Mouse (Mus musculus) intestine, embryonic 14.5 days (tissue): ENCODE data around the gene Tubb3. TPM values are rescaled to one million over a fixed set of nuclear protein-coding genes. Genes with fewer than 3 reads are reported as not detected.
"Not testable (repeated sequence)": the region's sequence is repeated elsewhere in the genome, so short reads cannot be mapped to it uniquely, and the experiment has no call there.

ENCODE experiments used
- ATAC-seq: fragments of 200-750 bp; cut with Nextera tagmentation; replicated peaks from 2 replicates; pipeline ENCODE4 v1.8.0; 2017; ENCODE audit warnings: low read depth, moderate number of reproducible peaks, moderate TSS enrichment, moderate library complexity; ENCODE audit not compliant: low FRiP score, low TSS enrichment
- DNase-seq: peaks from one replicate; pipeline ENCODE4 v3.0.0-alpha.2; 2018; ENCODE audit warnings: low spot score
- H3K27ac ChIP-seq: fragments of 300-500 bp; sonication (generic); 2 replicates; pipeline ENCODE4 v1.5.1; 2014; ENCODE audit warnings: low read depth, mild to moderate bottlenecking, control low read depth
- H3K27me3 ChIP-seq: fragments of 300-500 bp; sonication (generic); replicated peaks from 2 replicates; pipeline ENCODE4 v1.6.1; 2014; ENCODE audit warnings: low read length, control low read depth; ENCODE audit not compliant: control insufficient read depth, insufficient read depth
- H3K36me3 ChIP-seq: fragments of 300-500 bp; sonication (generic); 2 replicates; pipeline ENCODE4 v1.6.1; 2014; ENCODE audit warnings: low read length, control low read depth; ENCODE audit not compliant: control insufficient read depth, insufficient read depth
- H3K4me1 ChIP-seq: fragments of 300-500 bp; sonication (generic); replicated peaks from 2 replicates; pipeline ENCODE4 v1.6.1; 2014; ENCODE audit warnings: low read length, control low read depth, mixed read lengths; ENCODE audit not compliant: control insufficient read depth, insufficient read depth
- H3K4me2 ChIP-seq: fragments of 300-500 bp; sonication (generic); 2 replicates; pipeline ENCODE4 v1.6.1; 2014; ENCODE audit warnings: low read length
- H3K4me3 ChIP-seq: fragments of 300-500 bp; sonication (generic); 2 replicates; pipeline ENCODE4 v1.5.1; 2014; ENCODE audit warnings: low read depth, low read length, control low read depth, mixed read lengths
- H3K9ac ChIP-seq: fragments of 300-500 bp; sonication (generic); 2 replicates; pipeline ENCODE4 v1.6.1; 2014; ENCODE audit warnings: mild to moderate bottlenecking, low read length
- H3K9me3 ChIP-seq: fragments of 300-500 bp; sonication (generic); 2 replicates; pipeline ENCODE4 v1.6.1; 2016; ENCODE audit warnings: low read length, control low read depth; ENCODE audit not compliant: control insufficient read depth
- WGBS: fragments of 180-500 bp; shearing (Covaris S2); extraction: QIAGEN DNeasy Blood & Tissue Kit; methylation state at CpG from one replicate; pipeline ENCODE4 v1.1.7; 2014; 5-methylcytosine and 5-hydroxymethylcytosine counted together
- polyA plus RNA-seq: library from polyadenylated mRNA; unstranded; fragments of >200 nt; fragmentation: Nextera tagmentation; extraction: Ambion mirVana; gene quantifications from 2 replicates; pipeline ENCODE4 v1.2.1, GENCODE M21; 2014

Tubb3 gene
- polyA plus RNA-seq, 1 experiment from 2014 or later = 98.5 TPM

DNA sequence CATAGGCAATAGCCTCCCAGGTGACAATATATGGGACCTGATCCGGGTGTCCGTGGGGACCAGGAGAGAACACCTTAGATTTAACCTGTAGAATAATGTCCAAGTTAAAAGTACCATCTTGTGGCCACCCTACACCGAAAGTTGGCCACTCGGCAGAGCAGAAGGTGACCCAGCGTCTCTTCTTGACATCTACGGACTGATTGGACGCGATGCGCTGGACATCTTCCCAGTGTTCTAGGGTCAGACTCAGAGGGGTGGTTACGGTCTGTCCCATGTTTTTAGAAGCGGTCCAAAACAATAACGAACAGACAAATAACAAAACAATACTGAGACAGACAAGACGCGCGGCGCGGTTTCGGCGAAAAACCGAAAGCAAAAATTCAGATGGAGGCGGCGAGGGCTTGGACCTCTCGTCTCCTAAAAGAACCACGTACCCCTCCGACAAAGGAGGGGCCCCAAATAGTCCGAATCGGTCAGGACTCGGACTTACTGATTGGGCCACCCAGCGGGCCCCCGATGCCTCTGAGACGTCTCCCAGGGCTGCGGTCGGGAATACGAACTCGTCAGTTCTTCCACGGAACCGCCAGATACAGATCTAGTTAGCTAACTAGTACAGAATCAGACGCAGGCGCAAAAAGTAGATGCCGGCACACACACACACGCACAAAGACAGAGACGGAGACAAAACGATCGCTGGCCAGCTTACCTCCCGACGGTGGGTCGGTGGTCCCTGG lies 22.2 kb downstream of the Tubb3 start:
- DNase-seq, H3K4me2 ChIP-seq, H3K4me3 ChIP-seq, H3K36me3 ChIP-seq, H3K27ac ChIP-seq, H3K4me1 ChIP-seq, H3K9ac ChIP-seq, ATAC-seq, H3K27me3 ChIP-seq: not testable (repeated sequence)
- peaks cover 29% of the 10 kb centered on the region for H3K9me3 ChIP-seq
- 97% methylated on average over 44 of the region's 47 CpGs for WGBS

DNA sequence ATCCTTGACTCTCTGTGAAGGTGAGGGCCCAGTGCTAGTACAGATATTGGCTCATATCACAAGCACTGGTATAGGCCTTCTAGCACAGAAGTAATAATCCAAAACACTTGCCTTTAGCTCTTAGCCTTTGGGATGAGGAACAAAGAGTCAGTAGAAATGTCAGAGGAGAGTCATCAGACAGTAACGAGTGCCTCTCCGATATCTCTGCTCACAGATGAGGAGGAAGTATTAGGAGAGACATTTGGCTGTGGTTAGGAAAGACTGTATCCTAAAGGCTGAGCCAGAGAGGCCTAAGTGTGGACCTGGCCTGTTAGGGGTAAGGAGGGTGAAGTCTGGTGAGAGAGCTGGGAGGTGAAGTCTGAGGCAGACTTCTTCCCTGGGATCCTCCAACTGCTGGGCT lies 30.6 kb downstream of the Tubb3 start:
- ATAC-seq = no peak

DNA sequence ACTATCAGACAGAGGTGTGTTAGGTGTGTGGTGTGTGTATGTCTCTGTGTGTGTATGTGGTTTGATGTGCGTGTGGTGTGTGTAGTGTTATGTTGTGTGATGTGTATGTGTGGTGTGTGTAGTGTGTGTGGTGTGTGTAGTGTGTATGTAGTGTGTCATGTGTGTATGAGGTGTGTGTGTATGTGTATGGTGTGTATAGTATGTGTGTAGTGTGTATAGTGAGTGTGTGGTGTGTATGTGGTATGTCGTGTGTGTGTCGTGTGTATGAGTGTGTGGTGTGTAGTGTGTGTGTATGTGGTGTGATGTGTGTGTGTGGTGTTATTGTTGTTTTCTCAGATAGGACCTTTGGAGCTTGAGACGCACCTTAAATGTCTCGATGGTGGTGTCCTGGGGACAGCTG lies 31.1 kb downstream of the Tubb3 start:
- Histone ChIP-seq H3K4me2 (peak overlapping the region; percentile 57), H3K4me3 (peak overlapping the region; percentile 69; the same call in 1 of the 2 replicates)
- ATAC-seq = 0 out of 2 replicates have a peak, but pooled peaks have one; percentile 5

More for the DNA sequence above, 30.6 kb downstream of the Tubb3 start:
- no peak overlapping the region for H3K27ac ChIP-seq
- peaks cover 7% of the 10 kb centered on the region; the same call in 1 of the 2 replicates for H3K4me1 ChIP-seq
- H3K4me2 ChIP-seq = no peak overlapping the region
- H3K4me3 ChIP-seq = no peak overlapping the region
- 93% methylated on average over 2 of the region's 2 CpGs for whole genome bisulfite sequencing
- H3K36me3 ChIP-seq = no peaks in the 10 kb centered on the region
- no peak for DNase-seq
- H3K9me3 ChIP-seq = no peaks in the 10 kb centered on the region
- no peak overlapping the region for H3K9ac ChIP-seq
- no peaks in the 10 kb centered on the region for H3K27me3 ChIP-seq

GRCm38 (mm10) chr8:123442871-123443575 lies 31.8 kb downstream of the Tubb3 start:
- Histone ChIP-seq H3K27ac (peak overlapping the region; percentile 67), H3K36me3 (no peaks in the 10 kb centered on the region), H3K9ac (peak overlapping the region; percentile 82), H3K4me2 (peak overlapping the region; percentile 57), H3K4me3 (peak overlapping the region; percentile 69), H3K9me3 (no peaks in the 10 kb centered on the region), H3K27me3 (no peaks in the 10 kb centered on the region), H3K4me1 (peaks cover 7% of the 10 kb centered on the region; the same call in 1 of the 2 replicates)
- DNase-seq (peak; percentile 99), ATAC-seq (peak; percentile 95)
- under 1% methylated on average over 39 of the region's 41 CpGs for WGBS

More for the DNA sequence above, 31.1 kb downstream of the Tubb3 start:
- no peaks in the 10 kb centered on the region for H3K27me3 ChIP-seq
- no peaks in the 10 kb centered on the region for H3K36me3 ChIP-seq
- H3K9ac ChIP-seq = no peak overlapping the region
- H3K9me3 ChIP-seq = no peaks in the 10 kb centered on the region
- DNase-seq = no peak
- no peak overlapping the region for H3K27ac ChIP-seq
- 84% methylated on average over 5 of the region's 5 CpGs for WGBS
- H3K4me1 ChIP-seq = peaks cover 7% of the 10 kb centered on the region; the same call in 1 of the 2 replicates

- H3K27me3 ChIP-seq = no peaks in the 10 kb centered on the region
- no peaks in the 10 kb centered on the region for H3K36me3 ChIP-seq
- H3K4me3 ChIP-seq = peak overlapping the region; percentile 69
- 23% methylated on average over 4 of the region's 4 CpGs for WGBS
- DNase-seq (no peak), ATAC-seq (no peak)
- peak overlapping the region; percentile 82 for H3K9ac ChIP-seq
- peak overlapping the region; percentile 67; the same call in 1 of the 2 replicates for H3K27ac ChIP-seq
- no peaks in the 10 kb centered on the region for H3K9me3 ChIP-seq
- peaks cover 7% of the 10 kb centered on the region; the same call in 1 of the 2 replicates for H3K4me1 ChIP-seq
- peak overlapping the region; percentile 57 for H3K4me2 ChIP-seq
These were observed 32.3 kb downstream of the Tubb3 start for GRCm38 (mm10) chr8:123443576-123443921.

- ATAC-seq = no peak
- 82% methylated on average over 6 of the region's 6 CpGs for WGBS
- H3K4me1 ChIP-seq = peaks cover 7% of the 10 kb centered on the region; the same call in 1 of the 2 replicates
- H3K27ac ChIP-seq = no peak overlapping the region
- no peak overlapping the region for H3K9ac ChIP-seq
- no peaks in the 10 kb centered on the region for H3K9me3 ChIP-seq
- no peak overlapping the region for H3K4me3 ChIP-seq
- H3K4me2 ChIP-seq = no peak overlapping the region; the same call in 1 of the 2 replicates
- no peaks in the 10 kb centered on the region for H3K27me3 ChIP-seq
- DNase-seq = no peak
- H3K36me3 ChIP-seq = peaks cover 2% of the 10 kb centered on the region
These were observed 32.9 kb downstream of the Tubb3 start for GRCm38 (mm10) chr8:123444131-123444530.

DNA sequence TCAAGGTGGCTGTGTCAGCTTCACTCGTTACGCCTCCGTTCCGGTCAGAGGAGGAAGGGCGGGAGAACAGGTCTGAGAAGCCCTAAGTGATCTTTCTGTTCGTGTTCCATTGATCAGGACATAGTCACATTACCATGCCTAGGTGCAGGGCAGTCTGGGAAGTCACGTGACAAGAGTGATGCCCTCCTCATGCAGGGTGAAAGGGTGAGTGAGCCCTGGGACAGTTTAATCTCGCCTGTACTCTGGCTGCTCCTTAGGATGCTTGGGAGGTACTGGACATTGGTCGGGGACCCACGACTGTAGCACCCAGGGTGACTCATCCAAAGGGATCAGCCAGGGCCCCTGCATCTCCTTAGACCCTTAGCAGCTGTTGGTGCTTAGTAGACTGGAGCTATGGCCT lies 34.8 kb downstream of the Tubb3 start:
- H3K9ac ChIP-seq = no peak overlapping the region
- H3K4me1 ChIP-seq = peaks cover 7% of the 10 kb centered on the region; the same call in 1 of the 2 replicates
- peaks cover 13% of the 10 kb centered on the region for H3K36me3 ChIP-seq
- no peak overlapping the region for H3K4me2 ChIP-seq
- WGBS = 89% methylated on average over 10 of the region's 10 CpGs
- H3K27me3 ChIP-seq = no peaks in the 10 kb centered on the region
- H3K27ac ChIP-seq = no peak overlapping the region
- ATAC-seq = no peak
- H3K9me3 ChIP-seq = no peaks in the 10 kb centered on the region
- no peak overlapping the region for H3K4me3 ChIP-seq
- DNase-seq = no peak

DNA sequence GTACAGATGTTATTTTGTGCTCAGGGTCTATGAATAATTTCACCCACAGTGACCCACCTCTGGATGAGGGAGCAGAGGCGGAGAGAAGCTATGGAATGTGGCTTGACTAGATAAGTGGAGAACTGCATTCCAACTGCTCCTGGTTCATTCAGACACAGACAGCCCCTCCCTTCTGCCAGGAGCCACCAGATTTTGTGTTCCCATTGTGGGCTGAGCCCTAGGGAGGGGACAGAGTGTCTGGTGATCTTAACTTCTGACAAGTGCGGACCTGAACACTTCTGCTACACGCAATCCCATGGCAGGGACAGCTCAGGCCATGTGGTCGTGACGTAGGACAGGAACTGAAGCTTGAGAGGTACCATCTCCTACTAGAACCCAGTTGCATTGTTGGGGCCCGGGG lies 35.6 kb downstream of the Tubb3 start:
- Histone ChIP-seq H3K9me3 (no peaks in the 10 kb centered on the region), H3K9ac (no peak overlapping the region), H3K36me3 (peaks cover 16% of the 10 kb centered on the region), H3K4me1 (peaks cover 7% of the 10 kb centered on the region; the same call in 1 of the 2 replicates), H3K27ac (no peak overlapping the region), H3K27me3 (no peaks in the 10 kb centered on the region), H3K4me3 (no peak overlapping the region), H3K4me2 (no peak overlapping the region)
- DNase-seq (no peak), ATAC-seq (no peak)
- 77% methylated on average over 6 of the region's 6 CpGs for WGBS
